8 mouse cellular contexts compared by ENCODE assay signal in the genomic region with DNA sequence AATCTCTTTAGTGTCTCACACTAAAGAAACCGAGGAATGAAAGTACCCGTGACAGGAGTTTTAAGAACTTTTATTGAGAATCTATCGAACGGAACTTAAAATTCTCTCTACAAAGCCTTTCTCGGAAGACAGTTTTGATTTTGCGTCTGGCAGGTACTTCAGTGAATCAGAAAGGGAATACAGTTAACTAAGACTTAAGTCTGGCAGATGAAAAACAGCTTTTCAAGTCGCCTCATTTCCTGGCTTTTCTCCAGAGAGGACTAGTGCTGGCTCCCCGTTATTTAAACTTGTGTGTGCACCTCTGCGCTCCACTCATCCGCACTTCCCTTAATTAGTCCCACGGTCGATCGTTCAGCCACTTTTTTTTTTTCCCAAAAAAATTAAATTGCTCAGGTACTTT. TPM values are rescaled to one million over a fixed set of nuclear protein-coding genes. Genes with fewer than 3 reads are reported as not detected.
DNase-seq lines count a peak whose midpoint lies in the region; ATAC-seq lines count a peak whose summit lies in the region.

No protein-coding gene starts in this region.

- peak overlapping the region; percentile 97 for H3K9ac ChIP-seq in neural tube, embryonic 11.5 days (ENCODE audit: low read length)
- H3K9ac ChIP-seq in hindbrain, embryonic 16.5 days (ENCODE audit: low read depth, low read length): peak overlapping the region; percentile 15; the same call in 1 of the 2 replicates
- H3K9ac ChIP-seq in midbrain, embryonic 13.5 days (replicated peaks): peak overlapping the region; percentile 92

- no peak for ATAC-seq in neural tube, embryonic 11.5 days (ENCODE audit: insufficient read depth, low FRiP score, low TSS enrichment)
- ATAC-seq in hindbrain, embryonic 16.5 days: no peak
- ATAC-seq in midbrain, embryonic 13.5 days: no peak

- under 1% methylated on average over 13 of the region's 13 CpGs for WGBS in neural tube, embryonic 11.5 days
- WGBS in hindbrain, embryonic 16.5 days: under 1% methylated on average over 13 of the region's 13 CpGs
- WGBS in midbrain, embryonic 13.5 days: under 1% methylated on average over 13 of the region's 13 CpGs

- 0 out of 2 replicates have a peak, but pooled peaks cover 11% of the 10 kb centered on the region for H3K4me1 ChIP-seq in neural tube, embryonic 11.5 days (ENCODE audit: control insufficient read depth, insufficient read depth, low read length)
- peaks cover 19% of the 10 kb centered on the region for H3K4me1 ChIP-seq in hindbrain, embryonic 16.5 days (ENCODE audit: control insufficient read depth, insufficient read depth, low read depth, low read length)
- H3K4me1 ChIP-seq in midbrain, embryonic 13.5 days (replicated peaks): peaks cover 39% of the 10 kb centered on the region

- peak overlapping the region; percentile 84 for H3K4me2 ChIP-seq in neural tube, embryonic 11.5 days (ENCODE audit: low read depth)
- H3K4me2 ChIP-seq in hindbrain, embryonic 16.5 days (ENCODE audit: low read length): peak overlapping the region; percentile 97
- H3K4me2 ChIP-seq in midbrain, embryonic 13.5 days (replicated peaks): peak overlapping the region; percentile 86

- H3K27ac ChIP-seq in neural tube, embryonic 11.5 days (ENCODE audit: low read depth, low read length): peak overlapping the region; percentile 94; the same call in 1 of the 2 replicates
- 0 out of 2 replicates have a peak overlapping the region, but pooled peaks have one; percentile 10 for H3K27ac ChIP-seq in hindbrain, embryonic 16.5 days (ENCODE audit: low read depth, low read length)
- peak overlapping the region; percentile 95 for H3K27ac ChIP-seq in midbrain, embryonic 13.5 days

- H3K9me3 ChIP-seq in neural tube, embryonic 11.5 days (ENCODE audit: control insufficient read depth, low read length): no peaks in the 10 kb centered on the region
- no peaks in the 10 kb centered on the region for H3K9me3 ChIP-seq in hindbrain, embryonic 16.5 days (ENCODE audit: control insufficient read depth, low read length)
- H3K9me3 ChIP-seq in midbrain, embryonic 13.5 days: no peaks in the 10 kb centered on the region

- H3K36me3 ChIP-seq in neural tube, embryonic 11.5 days (ENCODE audit: control insufficient read depth, insufficient read depth, low read length): no peaks in the 10 kb centered on the region
- no peaks in the 10 kb centered on the region for H3K36me3 ChIP-seq in hindbrain, embryonic 16.5 days (ENCODE audit: control insufficient read depth, insufficient read depth, low read length)
- no peaks in the 10 kb centered on the region for H3K36me3 ChIP-seq in midbrain, embryonic 13.5 days

- peak overlapping the region; percentile 88 for H3K4me3 ChIP-seq in neural tube, embryonic 11.5 days (ENCODE audit: low read depth, low read length)
- H3K4me3 ChIP-seq in hindbrain, embryonic 16.5 days (ENCODE audit: low read length): peak overlapping the region; percentile 94
- peak overlapping the region; percentile 86 for H3K4me3 ChIP-seq in midbrain, embryonic 13.5 days (replicated peaks)

- no peaks in the 10 kb centered on the region for H3K27me3 ChIP-seq in neural tube, embryonic 11.5 days (ENCODE audit: control insufficient read depth, insufficient read depth, low read length)
- H3K27me3 ChIP-seq in hindbrain, embryonic 16.5 days (replicated peaks; ENCODE audit: control insufficient read depth, insufficient read depth, low read length): no peaks in the 10 kb centered on the region
- 0 out of 2 replicates have a peak, but pooled peaks cover 5% of the 10 kb centered on the region for H3K27me3 ChIP-seq in midbrain, embryonic 13.5 days

- DNase-seq in cerebellum, adult 8-10 months: peak; percentile 32
- no peak for DNase-seq in cerebellum, postnatal 36 days
- peak; percentile 20 for DNase-seq in neural tube, embryonic 11.5 days (ENCODE audit: low spot score)
- no peak for DNase-seq in neural tube, embryonic 10.5 days (ENCODE audit: extremely low spot score, low spot score)
- DNase-seq in c-Kit-positive CD71-positive TER-119-positive erythroid progenitor cells, embryonic 14.5 days (ENCODE audit: low spot score): no peak
- no peak for DNase-seq in frontal cortex, postnatal 10 days (ENCODE audit: low spot score in 2 of 2)

RNA-seq across cellular contexts. Expression of a gene that starts 1.4 kb away (rescaled TPM):
- polyA plus RNA-seq in neural tube, embryonic 11.5 days (2014; fragmentation: Nextera tagmentation; extraction: Ambion mirVana): 40.5 and 42.3 TPM in 2 replicates
- polyA plus RNA-seq in hindbrain, embryonic 16.5 days (2015; fragmentation: Nextera tagmentation; extraction: Ambion mirVana): 31.1 and 31.3 TPM in 2 replicates
- polyA plus RNA-seq in midbrain, embryonic 13.5 days (2015; fragmentation: Nextera tagmentation; extraction: Ambion mirVana): 32.2 and 32.3 TPM in 2 replicates

RNA-seq across cellular contexts. Expression of a gene that starts 33.6 kb away (rescaled TPM):
- 28.1 and 31.3 TPM in 2 replicates for polyA plus RNA-seq in neural tube, embryonic 11.5 days (2014; fragmentation: Nextera tagmentation; extraction: Ambion mirVana)
- polyA plus RNA-seq in hindbrain, embryonic 16.5 days (2015; fragmentation: Nextera tagmentation; extraction: Ambion mirVana): 22.2 and 27.1 TPM in 2 replicates
- 30.4 and 32.2 TPM in 2 replicates for polyA plus RNA-seq in midbrain, embryonic 13.5 days (2015; fragmentation: Nextera tagmentation; extraction: Ambion mirVana)

RNA-seq across cellular contexts. Expression of a gene that starts 47.0 kb away (rescaled TPM):
- 62.8 and 64.2 TPM in 2 replicates for polyA plus RNA-seq in neural tube, embryonic 11.5 days (2014; fragmentation: Nextera tagmentation; extraction: Ambion mirVana)
- polyA plus RNA-seq in hindbrain, embryonic 16.5 days (2015; fragmentation: Nextera tagmentation; extraction: Ambion mirVana): 69.5 and 72.4 TPM in 2 replicates
- polyA plus RNA-seq in midbrain, embryonic 13.5 days (2015; fragmentation: Nextera tagmentation; extraction: Ambion mirVana): 49.0 and 51.1 TPM in 2 replicates

Comparison
In these comparisons a context has a peak if more than half of its experiments do, and no peak if none do; other contexts are left out.
1. DNase-seq: peak in cerebellum, adult 8-10 months (single experiment) and neural tube, embryonic 11.5 days (single experiment); none in cerebellum, postnatal 36 days (0 of 2), neural tube, embryonic 10.5 days (single experiment), c-Kit-positive CD71-positive TER-119-positive erythroid progenitor cells, embryonic 14.5 days (single experiment) and frontal cortex, postnatal 10 days (0 of 2).
2. H3K27ac ChIP-seq: peak in every context shown above with its lines; median percentile 95 in midbrain, embryonic 13.5 days; 94 in neural tube, embryonic 11.5 days; 10 in hindbrain, embryonic 16.5 days.
3. H3K9ac ChIP-seq: peak in every context shown above with its lines; median percentile 97 in neural tube, embryonic 11.5 days; 92 in midbrain, embryonic 13.5 days; 15 in hindbrain, embryonic 16.5 days.
4. Peak in every context shown above with its lines, with median percentiles within 50 percentile points of each other: H3K4me2 ChIP-seq and H3K4me3 ChIP-seq.